Mouse (Mus musculus) heart, embryonic 15.5 days (tissue): ENCODE measurements around the gene Ccdc78. TPM values are rescaled to one million over a fixed set of nuclear protein-coding genes. Genes with fewer than 3 reads are reported as not detected.

Source experiments
- ATAC-seq: fragments of 200-750 bp; cut with Nextera tagmentation; replicated peaks from 2 replicates; pipeline ENCODE4 v1.8.0; 2017; ENCODE audit warnings: low read depth, moderate TSS enrichment; ENCODE audit not compliant: insufficient number of reproducible peaks, insufficient read depth, low FRiP score
- H3K27ac ChIP-seq: fragments of 300-500 bp; sonication (generic); 2 replicates; pipeline ENCODE4 v1.5.1; 2015; ENCODE audit warnings: mild to moderate bottlenecking, inconsistent platforms
- H3K27me3 ChIP-seq: fragments of 300-500 bp; sonication (generic); 2 replicates; pipeline ENCODE4 v1.6.1; 2015; ENCODE audit warnings: inconsistent platforms
- H3K36me3 ChIP-seq: fragments of 300-500 bp; sonication (generic); 2 replicates; pipeline ENCODE4 v1.6.1; 2015; ENCODE audit warnings: mild to moderate bottlenecking, inconsistent platforms
- H3K4me1 ChIP-seq: fragments of 300-500 bp; sonication (generic); replicated peaks from 2 replicates; pipeline ENCODE4 v1.6.1; 2015; ENCODE audit warnings: inconsistent platforms
- H3K4me2 ChIP-seq: fragments of 300-500 bp; sonication (generic); 2 replicates; pipeline ENCODE4 v1.6.1; 2015; ENCODE audit warnings: inconsistent platforms, mild to moderate bottlenecking, moderate library complexity
- H3K4me3 ChIP-seq: fragments of 300-500 bp; sonication (generic); 2 replicates; pipeline ENCODE4 v1.5.1; 2015; ENCODE audit warnings: mild to moderate bottlenecking, inconsistent platforms
- H3K9ac ChIP-seq: fragments of 300-500 bp; sonication (generic); 2 replicates; pipeline ENCODE4 v1.6.1; 2015; ENCODE audit warnings: mild to moderate bottlenecking, inconsistent platforms
- H3K9me3 ChIP-seq: fragments of 300-500 bp; sonication (generic); replicated peaks from 2 replicates; pipeline ENCODE4 v1.6.1; 2016; ENCODE audit warnings: inconsistent platforms
- WGBS: fragments of 180-500 bp; shearing (Covaris S2); methylation state at CpG from one replicate; pipeline ENCODE4 v1.1.7; 2015; ENCODE audit warnings: mixed read lengths; 5-methylcytosine and 5-hydroxymethylcytosine counted together
- polyA plus RNA-seq: library from polyadenylated mRNA; unstranded; fragments of >200 nt; fragmentation: Nextera tagmentation; extraction: Ambion mirVana; gene quantifications from 2 replicates; pipeline ENCODE4 v1.2.1, GENCODE M21; 2015

Ccdc78 gene
- polyA plus RNA-seq, 1 experiment from 2014 or later, result 0.13 TPM

DNA sequence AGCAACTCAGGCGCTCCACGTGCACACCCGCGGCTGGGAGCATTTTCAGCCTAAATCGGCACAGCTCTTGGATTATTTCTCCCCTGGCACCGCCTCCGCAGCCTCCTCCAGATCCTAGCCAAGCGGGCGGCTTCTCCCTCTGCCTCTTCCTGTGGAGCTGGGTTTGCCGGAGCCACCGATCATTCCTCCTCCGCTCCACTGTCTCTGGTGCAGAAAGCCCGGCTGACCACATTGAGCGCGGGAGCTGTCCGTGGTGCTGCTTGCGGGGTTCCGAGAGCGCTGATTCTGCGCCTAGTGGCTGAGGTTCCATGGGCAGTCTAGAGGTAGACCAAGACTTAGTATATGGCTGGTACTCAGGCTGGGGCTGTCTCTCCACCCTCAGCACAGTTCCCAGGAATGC is 27.1 kb downstream of the Ccdc78 start:
- 0 out of 2 replicates have a peak, but pooled peaks have one; percentile 30 for ATAC-seq

DNA sequence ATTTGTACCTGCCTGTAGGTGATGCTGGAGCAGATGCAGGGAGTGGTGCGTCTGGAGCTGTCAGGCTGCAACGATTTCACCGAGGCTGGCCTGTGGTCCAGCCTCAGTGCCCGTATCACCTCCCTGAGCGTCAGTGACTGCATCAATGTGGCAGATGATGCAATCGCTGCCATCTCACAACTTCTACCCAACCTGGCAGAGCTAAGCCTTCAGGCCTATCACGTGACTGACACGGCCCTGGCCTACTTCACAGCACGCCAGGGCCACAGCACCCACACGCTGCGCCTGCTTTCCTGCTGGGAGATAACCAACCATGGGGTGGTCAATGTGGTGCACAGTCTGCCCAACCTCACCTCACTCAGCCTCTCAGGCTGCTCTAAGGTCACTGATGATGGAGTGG is 31.3 kb downstream of the Ccdc78 start:
- H3K4me3 ChIP-seq, result no peak overlapping the region
- no peak overlapping the region for H3K4me2 ChIP-seq
- no peak overlapping the region for H3K27ac ChIP-seq
- no peak for ATAC-seq
- H3K4me1 ChIP-seq, result peaks cover 4% of the 10 kb centered on the region
- no peak overlapping the region for H3K9ac ChIP-seq
- WGBS, result 73% methylated on average over 11 of the region's 11 CpGs
- H3K9me3 ChIP-seq, result no peaks in the 10 kb centered on the region
- H3K36me3 ChIP-seq, result no peaks in the 10 kb centered on the region
- peaks cover 92% of the 10 kb centered on the region for H3K27me3 ChIP-seq

More for the DNA sequence above, 27.1 kb downstream of the Ccdc78 start:
- Histone ChIP-seq H3K27ac (no peak overlapping the region), H3K4me3 (no peak overlapping the region), H3K36me3 (no peaks in the 10 kb centered on the region), H3K27me3 (peaks cover 93% of the 10 kb centered on the region), H3K9me3 (no peaks in the 10 kb centered on the region), H3K4me2 (no peak overlapping the region), H3K4me1 (peaks cover 17% of the 10 kb centered on the region), H3K9ac (no peak overlapping the region)
- WGBS, result 2% methylated on average over 20 of the region's 20 CpGs

GRCm38 (mm10) chr17:25818851-25819780 is 32.7 kb downstream of the Ccdc78 start:
- no peak overlapping the region for H3K9ac ChIP-seq
- H3K4me2 ChIP-seq, result peak overlapping the region; percentile 5
- no peak for ATAC-seq

GRCm38 (mm10) chr17:25823452-25823851 is 37.1 kb downstream of the Ccdc78 start, which contains the start of gene Wdr24:
Gene Wdr24 (plus strand): TSS chr17:25823627.
- Histone ChIP-seq H3K4me1 (peaks cover 24% of the 10 kb centered on the region), H3K27ac (peak within 1 kb of the TSS; percentile 8; the same call in 1 of the 2 replicates), H3K4me2 (peak within 1 kb of the TSS; percentile 87), H3K9ac (peak within 1 kb of the TSS; percentile 63), H3K9me3 (no peaks in the 10 kb centered on the region), H3K4me3 (peak within 1 kb of the TSS; percentile 61), H3K36me3 (peaks cover 5% of the 10 kb centered on the region; the same call in 1 of the 2 replicates), H3K27me3 (peaks cover 41% of the 10 kb centered on the region)
- under 1% methylated on average over 18 of the region's 18 CpGs for WGBS
- ATAC-seq, result peak; percentile 58; the same call in 1 of the 2 replicates

More at GRCm38 (mm10) chr17:25818851-25819780, 32.7 kb downstream of the Ccdc78 start:
- no peaks in the 10 kb centered on the region for H3K9me3 ChIP-seq
- 8% methylated on average over 46 of the region's 46 CpGs for WGBS
- H3K36me3 ChIP-seq, result no peaks in the 10 kb centered on the region
- H3K4me3 ChIP-seq, result peak overlapping the region; percentile 4; the same call in 1 of the 2 replicates
- no peak overlapping the region for H3K27ac ChIP-seq
- H3K27me3 ChIP-seq, result peaks cover 81% of the 10 kb centered on the region
- H3K4me1 ChIP-seq, result peaks cover 5% of the 10 kb centered on the region

DNA sequence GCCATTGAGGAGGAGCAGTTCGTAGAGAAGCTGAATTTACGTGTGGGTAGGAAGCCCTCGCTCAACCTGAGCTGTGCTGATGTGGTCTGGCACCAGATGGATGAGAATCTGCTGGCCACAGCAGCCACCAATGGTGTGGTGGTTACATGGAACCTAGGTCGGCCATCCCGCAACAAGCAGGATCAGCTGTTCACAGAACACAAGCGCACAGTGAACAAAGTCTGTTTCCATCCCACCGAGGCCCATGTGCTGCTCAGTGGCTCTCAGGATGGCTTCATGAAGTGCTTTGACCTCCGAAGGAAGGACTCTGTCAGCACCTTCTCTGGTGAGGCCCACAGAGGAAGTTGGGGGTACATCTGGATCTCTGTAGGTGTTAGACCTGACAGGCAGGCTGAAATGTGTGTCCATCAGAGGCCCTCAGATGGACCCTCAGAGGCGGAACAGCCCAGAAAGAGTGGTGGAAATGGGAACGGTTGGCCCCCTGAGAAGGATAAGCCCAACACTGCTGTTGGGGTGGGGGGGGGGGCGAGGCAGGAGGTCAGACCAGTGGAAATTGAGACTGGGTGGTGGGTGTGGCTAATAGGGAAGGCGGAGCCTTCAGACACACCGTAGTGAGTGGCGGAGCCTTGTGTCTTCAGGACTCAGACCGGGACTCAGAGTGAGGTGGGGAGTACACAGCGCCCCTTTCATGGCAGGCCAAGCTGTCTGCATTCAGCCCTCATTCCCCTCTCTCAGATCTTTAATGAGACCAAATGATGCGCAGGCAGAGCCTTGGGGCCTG is 38.2 kb downstream of the Ccdc78 start:
- ATAC-seq, result no peak
- H3K9me3 ChIP-seq, result no peaks in the 10 kb centered on the region
- H3K4me1 ChIP-seq, result peaks cover 33% of the 10 kb centered on the region
- peaks cover 5% of the 10 kb centered on the region; the same call in 1 of the 2 replicates for H3K36me3 ChIP-seq
- peak overlapping the region; percentile 63; the same call in 1 of the 2 replicates for H3K9ac ChIP-seq
- H3K4me2 ChIP-seq, result peak overlapping the region; percentile 87
- peaks cover 30% of the 10 kb centered on the region for H3K27me3 ChIP-seq
- 69% methylated on average over 17 of the region's 17 CpGs for whole genome bisulfite sequencing
- H3K27ac ChIP-seq, result no peak overlapping the region
- H3K4me3 ChIP-seq, result peak overlapping the region; percentile 61

DNA sequence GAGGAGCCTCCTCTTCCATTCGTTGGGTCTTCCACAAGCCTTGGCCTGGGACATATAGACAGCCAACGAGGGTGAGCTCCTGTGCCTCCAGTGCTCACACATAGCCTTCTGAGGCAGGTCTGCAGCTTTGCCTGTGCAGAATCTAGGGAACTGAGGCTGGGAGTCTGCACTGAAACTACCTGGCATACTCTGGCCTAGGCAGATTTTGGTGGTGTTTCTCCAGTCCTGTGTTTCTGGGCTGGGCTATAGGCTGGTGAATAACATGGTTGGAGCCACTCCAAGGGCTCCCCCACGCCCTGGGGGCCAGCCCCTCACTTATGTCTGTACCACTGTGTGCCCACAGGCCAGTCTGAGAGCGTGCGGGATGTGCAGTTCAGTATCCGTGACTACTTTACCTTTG is 38.9 kb downstream of the Ccdc78 start:
- peaks cover 6% of the 10 kb centered on the region; the same call in 1 of the 2 replicates for H3K36me3 ChIP-seq
- ATAC-seq, result no peak
- peak overlapping the region; percentile 87; the same call in 1 of the 2 replicates for H3K4me2 ChIP-seq
- no peak overlapping the region for H3K9ac ChIP-seq
- peaks cover 23% of the 10 kb centered on the region for H3K27me3 ChIP-seq
- H3K4me3 ChIP-seq, result no peak overlapping the region
- no peak overlapping the region for H3K27ac ChIP-seq
- WGBS, result 84% methylated on average over 6 of the region's 6 CpGs
- H3K4me1 ChIP-seq, result peaks cover 38% of the 10 kb centered on the region
- no peaks in the 10 kb centered on the region for H3K9me3 ChIP-seq

GRCm38 (mm10) chr17:25825984-25826570 is 39.7 kb downstream of the Ccdc78 start:
- Histone ChIP-seq H3K27me3 (peaks cover 15% of the 10 kb centered on the region), H3K36me3 (peaks cover 14% of the 10 kb centered on the region), H3K9me3 (no peaks in the 10 kb centered on the region), H3K27ac (no peak overlapping the region), H3K4me2 (no peak overlapping the region), H3K4me3 (no peak overlapping the region), H3K4me1 (peaks cover 44% of the 10 kb centered on the region), H3K9ac (no peak overlapping the region)
- ATAC-seq, result no peak
- 94% methylated on average over 27 of the region's 27 CpGs for WGBS

- no peak overlapping the region for H3K27ac ChIP-seq
- no peak overlapping the region for H3K4me2 ChIP-seq
- peaks cover 18% of the 10 kb centered on the region for H3K36me3 ChIP-seq
- ATAC-seq, result no peak
- peaks cover 7% of the 10 kb centered on the region for H3K27me3 ChIP-seq
- WGBS, result 91% methylated on average over 13 of the region's 13 CpGs
- no peak overlapping the region for H3K4me3 ChIP-seq
- H3K9me3 ChIP-seq, result no peaks in the 10 kb centered on the region
- H3K4me1 ChIP-seq, result peaks cover 54% of the 10 kb centered on the region
- H3K9ac ChIP-seq, result no peak overlapping the region
Measured at GRCm38 (mm10) chr17:25827011-25827410, 40.6 kb downstream of the Ccdc78 start.

- WGBS, result 89% methylated on average over 22 of the region's 22 CpGs
- H3K36me3 ChIP-seq, result peaks cover 18% of the 10 kb centered on the region
- no peak overlapping the region for H3K4me2 ChIP-seq
- no peak overlapping the region for H3K9ac ChIP-seq
- H3K4me3 ChIP-seq, result no peak overlapping the region
- H3K27me3 ChIP-seq, result no peaks in the 10 kb centered on the region
- no peaks in the 10 kb centered on the region for H3K9me3 ChIP-seq
- peaks cover 56% of the 10 kb centered on the region for H3K4me1 ChIP-seq
- no peak for ATAC-seq
- no peak overlapping the region for H3K27ac ChIP-seq
Measured at GRCm38 (mm10) chr17:25827546-25828222, 41.3 kb downstream of the Ccdc78 start.

DNA sequence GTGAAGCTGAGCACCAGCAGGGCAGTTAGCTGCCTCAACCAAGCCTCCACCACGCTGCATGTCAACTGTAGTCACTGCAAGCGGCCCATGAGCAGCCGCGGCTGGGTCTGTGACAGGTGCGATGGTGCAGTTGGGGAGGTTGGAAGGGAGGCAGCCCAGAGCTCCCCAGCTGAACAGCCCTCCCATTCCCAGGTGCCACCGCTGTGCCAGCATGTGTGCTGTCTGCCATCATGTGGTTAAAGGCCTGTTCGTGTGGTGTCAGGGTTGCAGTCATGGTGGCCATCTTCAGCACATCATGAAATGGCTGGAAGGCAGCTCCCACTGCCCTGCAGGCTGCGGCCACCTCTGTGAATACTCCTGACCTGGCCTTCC is 41.8 kb downstream of the Ccdc78 start:
- ATAC-seq, result no peak
- Histone ChIP-seq H3K4me2 (peak overlapping the region; percentile 84), H3K36me3 (peaks cover 18% of the 10 kb centered on the region), H3K9ac (peak overlapping the region; percentile 82; the same call in 1 of the 2 replicates), H3K27me3 (no peaks in the 10 kb centered on the region), H3K4me3 (peak overlapping the region; percentile 72), H3K4me1 (peaks cover 56% of the 10 kb centered on the region), H3K27ac (peak overlapping the region; percentile 90), H3K9me3 (no peaks in the 10 kb centered on the region)
- 81% methylated on average over 8 of the region's 8 CpGs for WGBS
